Mouse (Mus musculus): ENCODE results near the gene Ndufs3.
"Not testable (repeated sequence)": the region's sequence is repeated elsewhere in the genome, so short reads cannot be mapped to it uniquely, and the experiment has no call there.

Ndufs3 gene

DNA sequence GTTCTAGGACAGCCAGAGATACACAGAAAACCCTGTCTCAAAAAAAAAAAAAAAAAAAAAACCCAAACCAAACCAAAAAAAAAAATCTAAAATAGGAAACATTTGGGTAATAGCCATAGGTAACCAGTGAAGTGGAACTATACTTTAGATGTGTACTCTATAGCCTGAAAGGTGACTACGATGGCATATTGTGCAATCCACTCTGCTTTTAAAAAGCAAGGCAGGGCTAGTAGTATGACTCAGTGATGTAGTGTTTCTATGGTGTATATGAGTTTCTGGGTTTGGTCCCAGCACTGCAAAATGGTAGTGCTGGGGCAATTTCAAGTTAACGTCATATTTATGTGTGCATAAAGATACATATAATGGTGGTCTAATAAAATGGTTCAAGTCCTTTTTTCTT is 2.1 kb upstream of the Ndufs3 start:
- DNase-seq (ENCODE audit: low read depth, low spot score), result no peak

DNA sequence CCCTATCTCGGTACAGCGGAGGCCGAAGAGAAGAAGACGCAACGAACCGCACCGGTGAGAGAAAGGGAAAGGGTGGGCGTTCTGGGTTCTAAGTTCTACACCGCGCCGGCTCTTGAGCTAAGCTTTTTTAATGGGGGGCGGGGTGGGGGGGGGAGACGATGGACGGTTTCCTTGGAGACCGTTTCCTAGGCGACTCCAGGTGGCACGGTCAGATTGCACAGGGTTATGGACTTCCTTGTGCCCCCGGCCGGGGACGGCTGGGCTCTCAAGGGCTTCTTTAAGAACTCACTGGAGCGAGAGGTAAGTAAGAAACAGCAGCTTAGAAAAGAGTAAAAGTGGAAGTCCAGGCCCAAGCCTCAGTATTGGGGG is 213 bp upstream of the Ndufs3 start:
- DNase-seq (ENCODE audit: low read depth, low spot score), result no peak

DNA sequence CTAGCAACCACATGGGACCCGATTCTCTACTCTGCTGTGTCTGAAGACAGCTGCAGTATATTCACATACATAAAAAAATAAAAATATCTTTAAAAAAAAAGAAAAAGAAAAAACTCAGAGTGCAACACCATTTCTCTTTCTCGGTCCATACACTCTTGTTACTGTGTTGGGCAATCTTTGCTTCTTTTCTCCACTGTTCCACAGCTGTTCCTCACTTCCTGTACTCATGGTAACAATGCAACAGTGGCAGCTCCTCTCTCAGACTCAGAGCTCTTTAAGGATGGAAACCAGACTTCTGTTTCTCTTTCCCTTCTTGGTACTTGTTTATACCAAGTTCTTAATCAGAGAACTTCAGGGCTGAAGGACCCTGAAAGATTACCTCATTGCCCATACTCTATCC is 1.2 kb downstream of the Ndufs3 start:
- DNase-seq (ENCODE audit: low read depth, low spot score), result peak; percentile 16

DNA sequence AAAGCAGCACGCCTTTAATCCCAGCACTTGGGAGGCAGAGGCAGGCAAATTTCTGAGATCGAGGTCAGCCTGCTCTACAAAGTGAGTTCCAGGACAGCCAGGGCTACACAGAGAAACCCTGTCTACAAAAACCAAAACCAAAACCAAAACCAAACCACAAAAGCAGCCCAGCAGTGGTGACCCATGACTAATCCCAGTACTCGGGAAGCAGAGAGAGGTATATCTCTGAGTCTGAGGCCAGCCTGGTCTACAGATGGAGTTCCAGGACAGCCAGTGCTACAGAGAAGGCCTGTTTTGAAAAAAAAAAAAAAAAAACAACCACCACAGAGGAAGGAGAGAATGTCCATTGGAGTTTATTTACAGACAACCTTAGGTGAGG is 10.3 kb downstream of the Ndufs3 start:
- DNase-seq (ENCODE audit: low read depth, low spot score), result not testable (repeated sequence)

DNA sequence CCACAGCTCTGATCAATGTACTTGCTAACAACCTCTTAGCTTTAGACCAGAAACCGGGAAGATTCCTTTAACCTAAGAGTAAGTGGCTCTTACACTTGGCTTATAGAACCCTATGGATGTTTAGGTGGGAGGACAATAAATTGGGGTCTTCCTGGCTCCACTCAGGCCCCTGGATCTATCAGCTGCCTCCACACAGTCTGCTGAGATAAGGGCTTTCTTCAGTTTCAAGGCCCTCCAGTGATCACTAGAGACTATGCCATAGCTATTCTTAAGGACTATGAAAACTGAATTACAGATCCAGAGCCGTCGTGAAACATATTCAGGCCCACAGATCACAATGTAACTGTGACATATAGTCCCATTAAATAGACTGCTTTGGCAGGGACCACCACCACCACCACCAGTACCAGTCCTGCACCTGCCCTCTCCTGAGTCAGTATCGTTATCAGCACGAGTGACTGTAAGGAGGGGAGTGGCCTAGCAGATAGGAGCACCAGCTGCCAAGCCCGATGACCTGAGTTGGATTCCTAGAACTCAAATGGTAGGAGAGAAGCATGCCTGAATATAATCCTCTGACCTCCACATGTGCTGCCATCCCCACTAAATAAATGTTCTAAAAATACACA is 10.8 kb downstream of the Ndufs3 start:
- no peak for DNase-seq (ENCODE audit: low read depth, low spot score)

DNA sequence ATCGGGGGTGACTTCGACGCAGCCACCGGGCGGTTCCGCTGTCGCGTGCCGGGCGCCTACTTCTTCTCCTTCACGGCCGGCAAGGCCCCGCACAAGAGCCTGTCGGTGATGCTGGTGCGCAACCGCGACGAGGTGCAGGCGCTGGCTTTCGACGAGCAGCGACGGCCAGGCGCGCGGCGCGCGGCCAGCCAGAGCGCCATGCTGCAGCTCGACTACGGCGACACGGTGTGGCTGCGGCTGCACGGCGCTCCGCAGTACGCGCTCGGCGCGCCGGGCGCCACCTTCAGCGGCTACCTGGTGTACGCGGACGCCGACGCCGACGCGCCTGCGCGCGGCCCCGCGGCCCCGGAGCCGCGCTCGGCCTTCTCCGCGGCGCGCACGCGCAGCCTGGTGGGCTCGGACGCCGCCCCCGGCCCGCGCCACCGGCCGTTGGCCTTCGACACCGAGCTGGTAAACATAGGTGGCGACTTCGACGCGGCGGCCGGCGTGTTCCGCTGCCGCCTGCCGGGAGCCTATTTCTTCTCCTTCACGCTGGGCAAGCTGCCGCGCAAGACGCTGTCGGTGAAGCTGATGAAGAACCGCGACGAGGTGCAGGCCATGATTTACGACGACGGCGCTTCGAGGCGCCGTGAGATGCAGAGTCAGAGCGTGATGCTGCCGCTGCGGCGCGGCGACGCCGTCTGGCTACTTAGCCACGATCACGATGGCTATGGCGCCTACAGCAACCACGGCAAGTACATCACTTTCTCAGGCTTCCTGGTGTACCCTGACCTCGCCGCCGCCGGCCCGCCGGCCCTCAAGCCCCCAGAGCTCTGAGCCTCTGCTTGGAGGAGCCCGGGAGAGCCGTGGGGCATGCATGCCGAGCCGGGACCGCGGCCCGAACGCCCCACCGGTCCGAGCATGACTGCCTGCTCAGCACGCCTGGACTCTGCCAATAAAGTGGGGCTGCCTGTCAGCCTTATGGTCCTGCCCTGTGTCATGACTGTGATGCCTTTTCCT is 14.8 kb downstream of the Ndufs3 start:
- peak; percentile 82 for DNase-seq (ENCODE audit: low read depth, low spot score)

DNA sequence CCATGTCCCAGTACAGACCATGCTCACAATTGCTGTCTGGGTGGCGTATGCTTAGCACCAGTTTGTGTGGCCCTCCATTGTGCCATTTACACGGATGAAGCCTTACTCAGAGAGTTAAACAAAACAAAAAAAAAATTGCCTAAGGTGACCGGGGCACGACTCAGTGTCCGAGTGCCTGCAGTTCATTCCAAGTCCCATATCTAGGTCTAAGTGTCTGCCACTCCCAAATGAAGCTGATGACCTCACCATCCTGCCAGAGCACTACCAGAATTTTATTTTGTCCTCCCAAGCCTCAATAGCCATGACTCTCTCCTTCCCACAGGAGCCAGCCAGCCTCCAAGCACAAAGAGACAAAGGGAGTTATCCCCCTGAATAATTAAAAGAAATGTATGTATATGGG is 17.0 kb downstream of the Ndufs3 start:
- no peak for DNase-seq (ENCODE audit: low read depth, low spot score)

DNA sequence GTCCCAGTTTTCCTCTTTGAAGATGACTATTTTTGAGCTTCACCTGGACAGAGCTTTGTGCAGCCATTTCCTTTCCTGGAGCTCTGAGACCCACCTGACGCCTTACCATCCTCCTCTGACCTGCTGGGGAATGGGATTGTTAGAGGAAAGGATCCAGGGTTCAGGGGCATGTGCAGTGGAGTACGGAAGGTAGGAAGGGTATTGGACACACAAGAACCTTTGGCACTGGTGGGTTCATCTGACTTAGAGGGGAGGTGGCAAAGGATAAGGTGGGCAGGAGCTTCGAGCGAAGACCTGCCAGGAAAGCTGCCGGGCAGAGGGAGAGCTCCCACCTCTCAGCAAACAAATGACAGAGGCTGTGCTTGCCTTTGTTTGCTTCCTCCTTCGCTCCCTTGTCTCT is 18.2 kb downstream of the Ndufs3 start:
- DNase-seq (ENCODE audit: low read depth, low spot score), result no peak

DNA sequence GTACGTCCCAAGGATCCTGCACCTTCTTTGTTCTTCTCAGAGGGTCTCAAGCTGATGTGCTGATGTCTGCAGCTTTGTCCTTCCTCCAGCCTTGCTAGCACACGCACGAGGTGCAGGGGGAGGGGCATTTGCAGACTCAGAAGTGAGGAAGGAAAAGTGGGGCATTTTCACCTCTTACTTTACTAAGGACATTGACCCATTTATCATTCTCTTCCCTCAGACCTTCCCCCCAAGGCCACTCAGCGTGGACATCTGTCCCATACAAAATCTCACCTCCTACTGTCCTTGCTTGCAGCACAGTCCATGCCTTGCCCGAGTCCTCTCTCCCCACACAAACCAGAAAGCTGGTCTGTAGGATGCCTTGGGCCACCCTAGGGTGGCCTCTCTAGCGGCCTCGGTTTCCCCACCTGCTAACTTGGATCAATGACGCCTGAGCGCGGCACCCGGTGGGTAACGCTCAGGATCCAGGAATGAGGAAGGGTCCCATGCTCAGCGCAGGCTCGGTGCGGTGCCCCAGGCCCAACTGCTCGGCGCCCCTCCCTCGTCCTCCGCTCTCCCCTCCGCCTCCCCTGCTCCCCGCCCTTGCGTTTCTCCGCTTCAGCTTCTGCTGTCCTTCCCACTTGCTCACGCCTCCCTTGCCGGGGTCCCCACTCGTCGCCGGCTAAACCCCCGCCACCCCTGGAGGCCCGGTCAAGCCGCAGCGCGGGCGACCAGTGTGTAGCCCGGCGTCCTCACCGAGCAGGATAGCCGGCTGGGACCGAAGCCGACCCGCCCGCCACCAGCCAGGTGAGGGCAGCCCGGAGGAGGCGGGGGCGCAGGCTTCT is 19.2 kb downstream of the Ndufs3 start, which contains the start of gene C1qtnf4:
C1qtnf4 (plus strand) TSS at position 643 of the 824 bp plus-strand sequence.
- no peak for DNase-seq (ENCODE audit: low read depth, low spot score)

DNA sequence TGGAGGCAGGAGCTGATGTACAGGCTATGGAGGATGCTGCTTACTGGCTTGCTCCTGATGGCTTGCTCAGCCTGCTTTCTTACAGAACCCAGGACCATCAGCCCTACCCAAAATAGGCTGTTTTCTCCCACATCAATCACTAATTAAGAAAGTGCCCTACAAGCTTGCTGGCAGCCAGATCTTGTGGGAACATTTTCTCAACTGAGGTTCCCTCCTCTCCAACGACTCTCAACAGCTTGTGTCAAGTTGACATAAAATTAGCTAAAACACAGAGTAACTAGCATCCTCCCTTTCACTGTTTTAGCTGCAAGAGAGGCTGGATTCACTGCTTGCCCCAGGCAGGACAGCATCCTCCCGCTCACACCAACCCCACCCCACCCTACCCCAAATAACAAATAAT is 22.8 kb downstream of the Ndufs3 start:
- DNase-seq (ENCODE audit: low read depth, low spot score), result no peak

DNA sequence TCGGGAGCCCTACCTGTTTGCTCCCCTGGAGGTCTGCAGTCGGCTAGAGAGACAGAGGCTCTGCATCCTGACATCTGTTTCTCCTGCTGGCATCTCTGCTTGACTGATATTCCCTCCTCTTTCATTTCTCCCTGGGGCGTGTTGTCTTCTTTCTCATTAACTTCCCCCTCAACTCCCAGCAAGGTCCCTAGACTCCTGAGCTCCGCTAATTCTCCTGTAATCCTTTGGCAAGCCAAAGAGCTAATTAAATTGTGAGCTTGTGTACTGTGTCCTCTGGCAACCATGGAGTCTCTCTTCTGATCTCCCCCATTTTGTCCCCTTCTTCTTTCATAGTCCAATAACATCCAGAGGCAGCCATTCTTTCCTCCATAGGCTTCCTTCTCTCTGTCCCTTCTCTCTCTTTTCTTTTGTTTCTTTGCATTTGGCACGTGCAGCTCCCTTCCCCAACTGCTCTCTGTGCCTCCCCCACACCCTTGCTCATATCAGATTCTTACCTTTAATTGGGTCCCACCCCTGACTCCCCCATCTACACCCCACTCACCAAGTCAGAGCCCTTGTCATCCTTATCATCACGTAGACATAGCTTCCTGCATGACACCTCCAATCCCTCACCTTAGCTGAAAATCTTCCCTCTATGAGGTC is 24.4 kb downstream of the Ndufs3 start:
- no peak for DNase-seq (ENCODE audit: low read depth, low spot score)

DNA sequence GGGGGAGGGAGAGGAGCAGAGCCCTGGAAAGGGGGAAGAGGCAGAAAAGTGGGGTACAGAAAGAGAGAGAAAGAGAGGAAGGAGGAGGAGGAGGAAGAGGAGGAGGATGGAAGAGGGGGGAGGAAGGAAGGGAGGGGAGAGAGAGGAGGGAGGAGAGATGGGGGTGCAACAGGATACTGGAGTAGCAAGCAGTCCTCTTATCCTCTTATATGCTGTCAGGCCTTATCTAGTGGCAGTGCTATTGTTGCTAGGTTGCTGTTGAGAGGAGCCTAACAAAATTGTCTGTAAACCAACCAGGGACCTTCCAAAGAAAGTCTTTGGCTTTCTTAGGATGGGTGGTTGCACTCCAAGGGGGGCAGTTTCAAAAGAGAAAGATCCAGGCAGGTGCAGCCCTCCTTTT is 25.2 kb downstream of the Ndufs3 start:
- DNase-seq (ENCODE audit: low read depth, low spot score), result no peak

DNA sequence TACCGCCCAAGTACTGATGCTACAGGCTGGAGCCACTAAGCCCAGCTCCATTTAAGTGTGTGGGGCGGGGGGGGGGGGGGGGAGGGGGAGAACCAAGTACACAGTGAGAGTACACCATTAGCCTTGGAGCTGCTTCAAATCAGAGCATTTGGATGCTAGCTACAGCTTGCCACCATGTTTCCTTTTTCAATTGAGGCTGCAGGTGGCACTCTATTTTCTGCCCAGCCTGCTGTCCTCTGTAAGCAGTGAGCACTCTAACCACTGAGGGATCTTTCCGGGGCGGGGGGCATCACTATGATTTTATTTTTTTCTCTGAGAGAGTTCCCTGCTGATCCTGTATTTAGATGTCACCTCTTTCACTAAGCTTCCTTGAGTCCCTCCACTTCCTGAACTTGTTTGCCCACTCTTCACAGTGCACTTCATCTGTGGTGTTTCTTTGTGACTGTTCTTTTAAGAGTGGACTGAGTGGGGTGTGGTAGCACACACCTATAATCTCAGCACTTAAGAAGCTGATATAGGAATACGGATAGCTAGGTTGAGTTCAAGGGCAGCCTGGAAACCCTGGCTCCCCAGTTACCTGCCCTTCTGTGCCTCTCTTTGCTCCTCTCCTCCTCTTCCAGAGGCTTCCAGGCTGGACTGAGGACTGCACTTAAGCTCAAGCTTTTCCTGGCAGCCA is 26.9 kb downstream of the Ndufs3 start:
- DNase-seq (ENCODE audit: low read depth, low spot score), result no peak

DNA sequence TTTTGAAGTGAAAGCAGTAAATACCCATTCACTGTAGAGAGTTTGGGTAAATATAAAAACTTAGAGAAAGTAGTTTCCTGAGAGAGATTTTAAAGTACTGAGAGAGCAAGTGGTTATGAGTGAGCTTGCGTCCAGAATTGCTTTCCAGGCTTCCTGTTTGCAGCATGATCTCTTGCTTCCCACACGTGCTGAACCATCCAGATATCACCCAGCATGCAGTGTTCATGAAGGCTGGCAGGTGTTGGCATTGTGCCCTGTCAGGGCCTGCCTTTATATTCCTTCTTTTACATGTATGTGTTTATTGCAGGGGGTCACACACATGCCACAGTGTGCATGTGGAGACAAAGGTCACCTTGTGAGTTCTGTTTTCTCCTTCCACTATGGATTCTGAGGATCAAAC is 29.4 kb downstream of the Ndufs3 start:
- no peak for DNase-seq (ENCODE audit: low read depth, low spot score)

DNA sequence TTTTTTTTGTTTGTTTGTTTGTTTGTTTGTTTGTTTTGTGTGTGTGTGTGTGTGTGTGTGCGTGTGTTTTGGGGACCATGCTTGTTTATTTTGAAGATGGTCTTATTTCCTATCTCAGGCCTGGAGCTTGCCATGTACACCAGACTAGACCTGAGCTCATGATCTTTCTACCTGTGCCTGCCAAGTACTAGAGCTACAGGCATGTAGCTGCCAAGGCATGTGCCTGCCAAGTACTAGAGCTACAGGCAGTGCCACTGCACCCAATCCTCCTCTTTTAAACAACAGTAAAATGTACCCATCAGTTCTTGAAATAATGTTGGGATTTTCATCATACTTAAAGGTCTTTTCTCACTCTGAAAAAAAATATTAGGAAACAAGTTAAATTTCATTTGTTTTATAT is 30.6 kb downstream of the Ndufs3 start:
- no peak for DNase-seq (ENCODE audit: low read depth, low spot score)

DNA sequence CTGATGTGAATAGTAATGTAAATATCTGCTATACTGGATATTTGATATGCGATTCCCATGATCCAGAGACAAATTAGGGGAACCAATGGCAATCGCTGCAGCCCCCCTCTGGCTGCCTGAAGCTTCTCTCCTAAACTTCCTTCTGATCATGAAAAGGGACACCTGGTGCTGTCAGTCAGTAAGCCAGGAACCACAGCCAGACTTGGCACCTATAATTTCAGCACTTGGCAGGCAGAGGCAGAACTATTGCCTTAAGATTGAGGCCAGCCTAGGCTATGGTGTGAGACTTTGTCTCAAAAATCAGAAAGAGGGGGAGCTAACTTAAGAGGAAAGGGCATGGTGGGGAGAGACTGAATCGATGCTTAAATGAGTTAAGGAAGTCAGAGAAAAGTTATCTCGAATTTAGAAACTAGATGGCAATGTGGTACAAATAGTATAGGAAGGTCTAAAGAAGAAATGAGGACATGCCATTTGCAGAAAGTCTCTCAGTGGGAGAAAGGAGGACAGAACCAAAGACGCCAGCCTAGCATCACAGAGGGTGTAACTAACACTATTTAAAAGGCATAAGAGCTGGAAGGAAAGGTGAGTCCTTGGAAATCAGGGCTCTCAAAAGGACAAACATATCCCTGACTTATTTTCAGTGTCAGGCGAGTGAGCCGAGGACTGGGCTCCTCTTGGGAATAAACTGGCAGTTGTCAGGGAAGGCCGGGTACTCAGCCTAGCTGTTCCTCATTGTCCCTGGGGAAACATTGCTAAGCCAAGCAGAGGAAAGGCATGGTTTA is 33.3 kb downstream of the Ndufs3 start:
- no peak for DNase-seq (ENCODE audit: low read depth, low spot score)

DNA sequence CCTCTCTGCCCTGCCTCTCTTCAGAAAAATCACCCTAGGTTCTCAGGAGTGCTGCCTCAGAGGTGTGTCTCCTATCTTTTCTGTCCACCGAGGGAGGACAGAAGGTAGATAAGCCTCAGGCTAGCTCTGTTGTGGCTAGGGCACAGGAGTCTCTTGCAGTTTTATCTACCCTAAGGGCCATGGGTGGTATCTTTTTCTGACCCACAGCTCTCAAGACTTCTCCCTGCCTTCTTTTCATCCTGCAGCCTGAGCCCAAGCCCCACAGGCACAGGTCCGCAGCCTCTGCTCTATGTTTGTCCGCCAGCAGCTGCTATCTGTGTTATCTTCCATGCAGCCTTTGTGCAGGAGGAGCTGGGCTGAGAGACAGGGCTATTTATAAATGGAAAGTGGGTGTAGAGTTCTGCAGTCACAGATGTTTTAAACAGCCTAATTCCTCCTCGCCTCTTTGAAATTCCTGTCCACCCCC is 34.5 kb downstream of the Ndufs3 start:
- no peak for DNase-seq (ENCODE audit: low read depth, low spot score)

DNA sequence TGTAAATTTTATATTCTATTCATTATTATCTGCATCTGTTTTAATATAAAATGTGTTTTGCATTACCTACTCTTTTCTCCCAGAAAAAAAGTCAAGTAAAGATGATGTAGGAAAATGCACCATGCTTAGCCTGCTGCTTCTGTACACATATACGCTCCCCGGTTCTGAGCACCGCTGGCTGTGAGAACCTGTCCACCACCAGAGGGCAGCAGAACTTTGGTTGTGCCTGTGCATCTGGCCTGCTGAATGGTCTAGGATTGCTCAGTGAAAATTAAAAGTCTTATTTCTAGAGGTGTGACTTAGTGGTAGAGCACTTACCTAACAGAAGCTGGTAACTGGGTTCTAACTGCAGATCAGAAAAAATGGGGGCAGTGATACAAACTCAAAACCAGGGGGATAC is 38.1 kb downstream of the Ndufs3 start:
- DNase-seq (ENCODE audit: low read depth, low spot score), result peak; percentile 60

DNA sequence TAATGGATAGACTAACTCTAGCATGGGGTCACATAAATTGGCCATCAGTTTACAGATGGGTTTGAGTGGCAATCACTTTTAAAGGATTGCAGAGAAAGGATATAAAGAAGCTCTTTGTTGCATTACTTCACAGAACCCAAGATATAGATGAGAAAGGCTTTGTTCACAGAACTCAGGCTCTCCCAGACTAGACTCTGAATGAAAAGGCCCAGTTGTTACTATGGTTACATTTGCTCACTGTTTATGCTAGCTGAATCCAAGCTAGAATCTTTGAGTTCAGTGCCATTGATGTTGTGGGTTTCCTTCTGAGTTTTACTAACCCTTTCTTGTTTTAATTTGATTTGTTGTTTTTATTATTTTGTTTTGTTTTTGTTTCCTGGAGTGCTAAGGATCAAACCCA is 40.4 kb downstream of the Ndufs3 start:
- no peak for DNase-seq (ENCODE audit: low read depth, low spot score)

DNA sequence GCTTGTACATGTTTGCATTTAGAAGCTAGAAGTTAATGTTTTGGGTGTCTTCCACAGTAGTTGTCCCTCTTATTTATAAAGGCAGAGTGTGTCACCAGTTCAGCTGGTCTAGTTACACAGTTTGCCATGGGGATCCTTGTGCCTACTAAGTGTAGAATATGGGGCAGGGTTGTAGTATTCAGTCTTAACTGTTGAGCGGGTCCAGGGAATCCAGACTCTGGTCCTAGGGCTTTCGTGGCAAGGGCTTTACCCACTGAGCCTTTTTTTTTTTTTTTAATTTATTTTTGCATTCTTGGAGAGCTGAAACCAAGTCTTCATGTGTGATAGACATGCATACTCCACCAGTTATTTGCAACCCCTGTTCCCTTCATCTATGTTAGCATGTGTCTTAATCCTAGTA is 43.1 kb downstream of the Ndufs3 start:
- DNase-seq (ENCODE audit: low read depth, low spot score), result no peak
